Mouse (Mus musculus): ENCODE results near the gene Rab8b.

Rab8b gene

DNA sequence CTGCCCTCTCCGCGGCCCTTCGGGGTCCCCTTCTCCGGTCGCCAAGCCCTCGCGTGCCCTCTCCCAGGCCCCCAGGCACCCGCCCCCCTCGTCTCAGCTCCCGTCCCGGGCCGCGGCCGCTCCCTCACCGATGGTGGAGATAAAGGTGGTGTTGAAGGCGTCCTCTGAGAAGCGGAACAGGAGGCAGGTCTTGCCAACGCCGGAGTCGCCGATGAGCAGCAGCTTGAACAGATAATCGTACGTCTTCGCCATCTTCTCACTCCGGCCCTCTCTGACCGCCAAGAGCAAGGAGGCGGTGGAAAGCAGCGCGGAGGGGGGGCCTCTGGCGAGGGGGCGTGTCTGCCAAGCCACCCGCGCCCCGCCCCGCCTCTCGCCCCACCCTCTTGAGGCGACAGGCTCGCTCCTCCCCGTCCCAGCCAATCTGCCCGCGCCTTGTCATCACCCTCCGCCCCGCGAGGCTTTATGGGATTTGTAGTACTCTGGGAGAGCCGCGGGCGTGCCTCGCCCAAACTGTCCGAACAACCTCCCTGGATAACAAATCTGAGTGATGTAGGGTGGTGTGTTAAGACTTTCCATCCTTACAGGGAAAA, at the start of gene Rab8b:
Gene Rab8b, minus strand, starts transcription at position 306 of the 590 bp plus-strand sequence.
- DNase-seq (ENCODE audit: low spot score): peak; percentile 98

DNA sequence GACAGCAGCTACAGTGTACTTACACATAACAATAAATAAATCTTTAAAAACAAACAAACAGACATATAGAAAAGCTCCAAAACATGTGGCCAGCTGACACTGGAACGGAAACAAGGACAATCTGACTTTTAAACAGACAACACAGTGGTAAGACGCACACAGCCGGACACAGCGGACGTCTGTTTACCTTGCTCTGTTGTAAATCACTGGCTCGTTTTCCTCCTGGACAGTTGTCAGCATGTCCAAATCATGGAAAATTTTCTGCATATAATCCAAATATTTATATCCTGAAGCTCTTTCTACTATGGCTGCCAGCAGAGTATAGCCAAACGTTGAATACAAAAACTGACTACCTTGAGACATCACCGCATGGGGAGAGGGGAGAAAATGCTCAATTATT, 48.0 kb upstream of the Rab8b start:
- DNase-seq (ENCODE audit: low spot score): no peak

DNA sequence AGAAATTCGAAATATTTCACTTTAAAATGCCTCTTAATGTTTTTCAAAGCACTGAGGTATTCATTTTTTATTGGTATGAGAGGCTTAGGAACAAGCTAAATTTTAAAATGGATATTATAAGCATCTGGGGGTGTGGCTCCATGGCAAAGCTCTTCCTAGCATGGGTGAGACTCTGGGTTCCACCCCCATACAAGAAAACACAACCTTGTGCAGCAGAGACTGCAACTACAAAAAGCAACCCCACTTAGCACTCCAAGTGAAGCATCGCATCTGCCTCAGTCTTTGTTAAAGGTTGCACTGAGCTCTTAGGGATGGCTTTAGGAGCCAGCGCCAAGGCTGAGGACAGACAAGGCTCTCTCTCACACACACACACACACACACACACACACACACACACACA, 42.0 kb upstream of the Rab8b start:
- DNase-seq (ENCODE audit: low spot score): no peak

DNA sequence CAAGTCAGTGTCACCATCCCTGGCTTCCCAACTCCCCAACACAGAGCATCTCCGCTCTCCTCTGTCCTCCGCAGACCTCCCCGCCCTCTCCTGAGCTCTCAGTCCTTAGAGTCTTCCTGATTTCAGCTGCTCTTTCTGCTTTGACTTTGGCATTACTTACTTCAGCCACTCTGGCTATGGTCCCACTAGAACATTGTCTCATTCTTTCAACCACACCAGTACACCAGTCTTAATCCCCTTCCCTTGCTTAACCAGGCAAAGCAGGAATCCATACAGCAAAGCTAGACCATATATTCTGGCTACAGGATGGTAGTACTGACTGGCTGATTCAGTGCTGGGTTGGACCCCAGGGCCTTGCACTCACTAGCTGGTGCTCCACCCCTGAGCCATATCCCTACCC, 38.0 kb upstream of the Rab8b start:
- no peak for DNase-seq (ENCODE audit: low spot score)

DNA sequence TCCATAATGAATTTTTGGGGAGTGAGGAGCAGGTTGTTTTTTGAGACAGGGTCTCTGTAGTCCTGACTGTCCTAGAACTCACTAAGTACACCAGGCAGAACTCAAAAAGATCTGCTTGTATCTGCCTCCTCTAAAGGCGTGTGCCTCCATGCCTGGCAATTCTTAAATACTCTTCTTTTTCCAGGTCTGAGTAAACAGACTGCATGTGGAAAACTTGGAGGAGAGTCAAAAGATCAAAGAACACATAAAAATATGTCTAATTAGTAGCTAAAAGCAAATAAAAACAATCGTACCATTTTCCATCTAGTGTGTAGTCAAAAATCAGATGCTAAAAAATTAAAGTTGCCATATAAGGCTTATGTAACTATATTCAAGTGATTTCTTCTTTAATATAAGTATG, 33.4 kb upstream of the Rab8b start:
- no peak for DNase-seq (ENCODE audit: low spot score)

DNA sequence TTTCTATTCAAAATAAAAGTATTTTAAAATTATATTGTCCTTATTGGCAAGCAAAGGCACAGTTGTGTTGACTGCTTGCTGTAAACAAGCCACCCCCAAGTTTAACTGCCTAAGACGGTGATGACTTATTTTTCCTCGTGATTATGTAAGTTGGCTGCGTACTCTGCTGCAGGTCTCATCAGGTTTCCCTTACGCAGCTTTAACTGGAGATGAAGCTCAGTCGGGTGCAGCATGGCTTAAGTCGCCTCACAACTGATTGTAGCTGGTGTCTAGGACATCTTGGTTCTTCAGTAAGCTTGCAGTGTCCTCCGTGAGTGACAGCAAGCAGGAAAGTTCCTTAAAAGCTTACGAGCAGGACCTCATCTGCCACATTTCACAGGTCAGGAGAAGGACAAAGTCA, 32.8 kb upstream of the Rab8b start:
- DNase-seq (ENCODE audit: low spot score): no peak

DNA sequence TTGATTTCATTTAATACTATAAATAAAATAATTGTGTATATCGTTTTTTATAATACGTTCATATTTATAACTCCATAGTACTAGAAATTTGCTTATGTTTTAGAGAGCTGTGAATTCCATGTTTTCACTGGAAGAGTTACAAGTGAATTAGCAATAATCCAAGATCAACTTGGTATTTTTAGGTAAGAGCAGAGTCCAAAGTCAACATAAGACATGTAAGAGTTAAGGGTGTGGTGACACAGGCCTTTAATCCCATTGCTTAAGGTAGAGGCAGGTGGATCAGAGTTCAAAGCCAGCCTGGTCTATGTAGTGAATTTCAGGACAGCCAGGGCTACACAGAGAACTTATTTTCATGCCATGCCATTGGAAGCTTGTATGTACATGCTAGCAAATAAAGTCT, 29.0 kb upstream of the Rab8b start:
- no peak for DNase-seq (ENCODE audit: low spot score)

DNA sequence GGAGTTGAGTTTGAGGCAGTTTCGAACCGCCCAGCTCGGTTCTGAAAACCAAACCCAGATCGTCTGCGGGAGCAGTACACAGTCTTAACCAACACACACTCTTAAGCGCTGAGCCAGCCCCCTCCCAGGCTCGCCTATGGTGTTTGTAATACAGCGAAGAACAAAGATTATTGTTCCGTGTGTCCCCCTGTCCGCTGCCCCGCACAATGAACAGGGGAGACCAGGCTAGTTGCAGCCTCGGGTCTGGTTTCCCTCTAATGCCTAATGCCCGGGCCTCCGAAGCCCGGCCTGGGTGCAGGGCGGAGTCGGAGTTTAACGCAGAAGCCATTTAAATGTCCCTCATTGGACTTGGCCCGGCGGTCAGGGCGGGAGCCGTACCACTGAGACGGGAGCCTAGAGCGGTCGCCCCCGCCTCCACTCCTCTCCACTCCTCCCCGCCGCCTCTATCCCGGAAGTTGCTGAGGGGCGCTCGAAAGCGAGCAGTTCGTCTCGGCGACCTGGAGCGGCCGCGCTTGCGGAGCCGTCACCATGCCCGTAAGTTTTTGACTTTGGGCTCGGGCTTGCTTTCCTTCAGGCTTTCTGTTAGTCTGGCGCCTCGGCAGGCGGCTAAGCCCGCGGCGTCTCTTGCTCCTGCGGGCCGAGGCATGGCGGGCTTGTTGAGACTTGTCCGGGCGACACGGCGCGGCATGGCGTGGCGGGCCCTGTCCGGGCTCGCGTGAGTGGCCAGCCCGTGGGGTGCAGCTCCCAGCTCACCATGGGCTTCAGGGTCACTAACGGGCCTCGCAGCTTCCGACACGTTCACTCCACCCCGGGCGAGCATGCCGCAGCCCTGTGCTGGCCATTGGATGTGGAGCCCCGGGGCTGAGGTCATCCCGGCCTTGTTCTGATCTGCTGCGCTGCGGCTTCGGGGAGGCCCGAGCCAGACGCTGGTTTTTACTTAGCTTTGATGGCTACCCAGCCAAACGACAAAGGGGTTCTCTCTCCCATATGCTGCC, 26.5 kb upstream of the Rab8b start, which contains the start of gene Rps27l:
Gene Rps27l, plus strand, starts transcription at position 440 of the 995 bp plus-strand sequence.
- DNase-seq (ENCODE audit: low spot score): peak; percentile 96

DNA sequence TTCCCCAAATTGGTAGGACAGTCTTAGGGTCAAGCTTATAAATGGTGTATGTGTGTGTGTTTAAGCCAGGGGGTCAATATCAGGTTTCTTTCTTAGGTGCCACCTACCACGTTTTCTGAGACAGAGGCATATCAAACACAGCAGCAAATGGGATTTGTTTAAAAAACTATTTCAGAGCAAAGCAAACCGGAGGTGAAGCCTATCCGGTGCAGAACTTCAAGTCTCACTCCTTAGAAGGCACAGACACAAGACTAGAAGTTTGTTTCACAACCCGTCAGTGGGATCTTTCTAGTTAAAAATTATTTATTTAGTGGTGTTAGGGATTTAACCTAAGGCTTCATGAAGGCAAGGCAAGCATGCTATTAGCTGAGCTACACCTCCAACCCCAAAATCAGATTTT, 25.7 kb upstream of the Rab8b start:
- DNase-seq (ENCODE audit: low spot score): no peak

DNA sequence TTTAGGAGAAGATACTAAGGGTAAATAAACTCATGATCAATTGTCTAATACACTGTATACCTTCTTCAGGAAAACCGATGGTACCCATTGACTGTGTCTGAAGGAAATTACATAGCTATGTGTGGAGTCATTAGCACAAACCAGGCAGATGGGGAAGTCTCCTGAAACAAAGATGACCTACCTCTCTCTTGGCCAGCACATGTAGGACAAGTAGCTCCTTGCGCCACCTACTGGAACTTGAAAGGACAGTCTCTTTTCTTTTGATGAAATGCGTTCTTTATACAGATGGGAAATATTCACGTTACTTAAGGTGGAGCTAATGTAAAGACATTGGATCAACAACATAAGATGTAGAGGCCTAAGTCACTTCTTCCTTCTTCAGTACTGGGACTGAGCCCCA, 19.3 kb upstream of the Rab8b start:
- DNase-seq (ENCODE audit: low spot score): peak; percentile 90

DNA sequence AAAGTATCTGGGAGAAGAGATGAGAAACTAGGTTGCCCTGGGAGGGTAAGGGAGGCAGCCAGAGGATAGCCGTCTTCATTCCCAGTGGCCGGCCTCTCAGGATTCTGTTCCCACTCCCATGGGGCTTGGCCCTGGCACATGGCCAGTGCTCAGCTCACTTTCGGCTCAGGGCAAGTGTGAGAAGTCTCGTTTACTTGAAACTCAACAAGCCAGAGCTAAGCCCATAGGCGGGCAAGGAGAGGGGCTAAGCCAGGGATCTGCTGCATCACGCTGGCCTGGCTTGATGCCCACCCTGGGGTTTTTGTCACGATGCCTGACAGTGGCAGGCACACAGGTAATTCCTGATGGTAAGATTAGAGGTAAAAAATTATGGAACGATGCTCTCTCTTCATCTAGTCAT, 18.0 kb upstream of the Rab8b start:
- no peak for DNase-seq (ENCODE audit: low spot score)

DNA sequence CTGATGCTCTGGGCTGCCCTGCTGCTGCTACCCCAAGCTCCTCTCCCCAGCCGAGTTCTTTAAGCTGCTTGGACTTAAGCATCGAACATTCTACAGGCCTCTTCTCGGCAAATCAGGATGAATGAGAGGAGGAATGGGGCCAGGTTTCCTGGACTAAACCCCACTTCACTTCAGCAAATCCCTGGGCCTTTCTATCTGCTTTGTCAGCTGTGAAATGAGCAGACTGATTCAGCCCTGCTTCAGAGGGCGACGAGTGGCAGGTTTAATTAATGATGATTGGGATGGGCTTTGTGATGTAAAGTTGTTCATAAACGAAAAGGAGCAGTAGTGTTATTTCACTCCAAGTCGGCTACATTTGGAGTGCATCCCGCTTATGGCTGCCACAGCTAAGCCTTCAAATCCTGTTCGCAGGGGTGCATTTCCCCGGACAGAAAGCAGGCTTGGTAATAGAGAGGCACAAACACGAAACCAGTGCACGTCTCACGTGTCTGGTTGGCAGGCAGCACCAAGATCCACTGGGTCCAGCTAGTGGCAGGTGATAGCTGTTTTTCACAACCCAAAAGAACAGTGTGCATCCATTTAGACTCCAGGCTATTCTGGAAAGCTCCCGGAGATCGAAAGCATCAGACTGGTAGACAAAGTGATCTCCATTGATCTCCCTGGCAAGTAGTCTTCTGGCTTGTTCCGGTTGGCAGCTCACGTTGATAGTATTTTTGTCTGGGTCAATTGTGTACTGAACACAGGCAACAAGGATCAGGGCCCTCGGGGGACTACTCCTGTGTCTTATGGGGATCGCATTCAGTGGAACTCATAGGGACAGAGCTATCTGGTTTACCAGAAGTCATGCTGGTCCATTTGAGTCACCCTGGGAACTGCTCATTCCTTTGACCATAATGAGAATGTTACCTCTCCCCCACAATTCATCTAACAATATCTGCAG, 14.7 kb upstream of the Rab8b start:
- peak; percentile 34 for DNase-seq (ENCODE audit: low spot score)

DNA sequence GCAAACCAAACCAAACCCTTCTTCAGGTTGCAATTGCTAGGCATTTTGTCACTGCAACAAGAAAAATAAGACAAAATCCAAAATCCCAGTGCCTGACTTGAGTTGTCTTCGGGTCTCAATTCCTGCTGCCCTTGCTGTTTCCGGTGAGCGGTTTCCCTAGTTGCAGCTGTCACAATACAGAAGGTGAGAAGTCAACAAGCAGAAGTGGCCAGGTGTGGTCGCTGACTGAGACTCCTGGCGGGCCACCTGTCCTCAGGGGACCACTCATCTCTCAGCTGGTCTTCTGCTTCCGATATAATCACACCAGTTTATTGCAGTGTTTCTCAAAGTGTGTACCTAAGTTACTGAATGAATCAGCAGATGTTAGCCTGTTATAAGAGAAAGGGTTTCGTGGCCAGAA, 10.9 kb upstream of the Rab8b start:
- DNase-seq (ENCODE audit: low spot score): no peak

DNA sequence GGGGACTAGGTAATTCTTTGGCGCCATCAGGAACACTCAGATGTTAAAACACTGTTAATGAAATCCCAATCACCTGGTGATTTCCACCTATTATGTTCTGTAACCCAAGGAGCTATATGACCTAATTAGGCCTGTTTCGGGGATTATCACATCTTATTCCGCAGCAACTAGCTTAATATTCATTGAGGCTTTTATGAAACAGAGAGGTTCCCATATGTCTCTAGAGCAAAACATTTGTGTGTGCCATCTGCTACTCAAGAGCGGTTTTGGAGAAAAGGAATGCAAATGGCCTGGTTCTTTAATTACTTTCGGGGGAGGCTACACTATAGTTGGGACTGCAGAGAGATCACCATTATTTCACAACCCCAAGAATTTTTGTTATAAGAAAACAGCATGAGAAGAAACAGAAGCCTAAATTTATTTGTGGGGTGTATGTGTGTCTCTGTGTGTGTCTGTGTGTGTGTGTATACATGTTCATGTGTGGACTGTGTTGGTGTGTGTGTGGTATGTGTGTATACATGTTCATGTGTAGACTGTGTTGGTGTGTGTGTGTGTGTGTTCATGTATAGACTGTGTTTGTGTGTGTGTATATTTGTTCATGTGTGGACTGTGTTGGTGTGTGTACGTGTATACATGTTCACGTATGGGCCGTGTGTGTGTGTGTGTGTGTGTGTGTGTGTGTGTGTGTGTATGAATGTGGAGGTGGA, 8.4 kb upstream of the Rab8b start:
- DNase-seq (ENCODE audit: low spot score): no peak

DNA sequence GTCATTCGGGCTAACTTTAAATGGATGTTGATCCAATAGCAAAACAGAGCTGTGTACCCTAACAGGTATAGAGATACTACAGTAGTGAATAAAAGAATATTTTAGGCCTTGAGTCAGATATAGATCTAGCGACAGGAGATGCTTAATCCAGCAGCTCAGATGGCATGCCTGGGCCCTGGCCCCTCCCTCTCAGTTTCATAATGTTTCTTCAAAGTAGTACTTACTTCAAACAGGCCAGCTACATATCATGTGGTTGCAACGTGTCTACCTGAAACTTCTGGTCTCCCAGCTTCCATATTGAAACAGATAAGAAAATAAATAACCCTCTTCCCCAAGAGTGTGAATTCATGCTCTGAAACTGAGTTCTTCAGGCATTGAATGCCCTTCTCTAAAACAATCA, 6.4 kb upstream of the Rab8b start:
- DNase-seq (ENCODE audit: low spot score): no peak

DNA sequence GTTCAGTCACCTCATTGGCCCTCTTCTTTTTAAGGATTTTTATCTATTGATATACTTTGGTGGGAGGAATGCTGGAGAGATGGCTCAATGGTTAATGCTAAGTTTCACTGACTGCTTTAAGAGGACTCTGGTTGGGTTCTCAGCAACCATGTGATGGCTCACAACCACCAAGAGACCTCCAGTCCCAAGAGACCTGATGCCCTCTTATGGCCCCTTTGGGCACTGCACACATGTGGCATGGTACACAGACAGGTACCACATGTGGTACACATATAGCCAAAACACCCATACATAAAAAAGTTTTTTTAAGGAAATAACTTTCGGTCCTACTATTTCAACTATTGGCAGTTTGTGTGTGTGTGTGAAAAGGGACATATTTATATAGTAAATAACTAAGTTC, 2.6 kb upstream of the Rab8b start:
- no peak for DNase-seq (ENCODE audit: low spot score)

DNA sequence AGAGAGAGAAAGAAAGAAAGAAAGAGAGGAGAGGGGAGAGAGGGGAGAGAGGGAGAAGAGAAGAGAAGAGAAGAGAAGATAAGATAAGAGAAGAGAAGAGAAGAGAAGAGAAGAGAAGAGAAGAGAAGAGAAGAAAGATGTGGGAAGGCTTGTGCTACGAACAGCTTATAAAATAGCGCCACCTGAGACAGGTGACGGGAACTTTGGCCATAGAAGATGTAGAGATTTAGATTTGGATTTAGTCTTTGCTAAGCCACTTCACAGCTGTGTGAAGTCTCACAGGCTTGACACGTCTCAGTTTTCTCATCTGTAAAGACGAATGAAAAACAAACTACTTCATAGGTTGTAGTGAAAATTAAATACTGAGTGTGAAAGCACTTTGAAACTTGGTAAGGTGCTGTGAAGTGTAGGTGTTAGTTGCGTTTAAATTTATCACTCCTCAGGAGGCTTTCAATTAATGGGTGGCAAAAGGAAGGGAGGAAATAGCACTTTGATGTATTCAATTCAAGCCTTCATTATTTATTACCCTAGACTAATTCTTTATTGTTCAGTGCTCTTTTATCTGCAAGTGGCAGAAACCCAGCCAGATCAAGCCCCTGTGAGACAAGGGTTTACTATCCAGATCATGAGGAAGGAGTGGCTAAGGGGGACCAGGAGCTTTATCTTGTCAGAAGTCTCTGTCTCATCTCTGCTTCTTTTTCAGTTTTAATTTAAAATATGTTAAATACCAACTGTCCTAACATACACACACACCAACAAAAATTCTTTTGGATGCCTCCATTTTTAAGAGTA, 1.2 kb upstream of the Rab8b start:
- DNase-seq (ENCODE audit: low spot score): peak; percentile 29

DNA sequence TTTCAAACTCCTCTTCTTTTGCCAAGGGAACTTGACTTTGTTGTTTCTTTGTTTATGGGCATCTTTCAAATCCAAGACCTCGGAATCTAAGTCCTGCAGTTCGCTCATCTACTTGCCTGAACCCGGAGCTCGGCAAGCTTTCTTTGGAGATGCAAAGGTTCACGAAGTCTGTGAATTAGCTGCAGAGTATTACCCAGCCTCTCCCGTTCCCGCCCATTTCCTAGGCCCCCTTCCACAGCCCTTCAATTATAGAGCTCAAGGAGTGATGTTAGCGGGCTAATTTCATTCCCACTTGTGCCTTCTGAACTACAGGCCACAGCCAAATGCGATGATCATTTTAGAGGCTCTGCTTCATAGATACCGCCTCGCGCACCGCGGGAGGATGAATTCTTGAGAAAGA, 494 bp upstream of the Rab8b start:
- peak; percentile 35 for DNase-seq (ENCODE audit: low spot score)

DNA sequence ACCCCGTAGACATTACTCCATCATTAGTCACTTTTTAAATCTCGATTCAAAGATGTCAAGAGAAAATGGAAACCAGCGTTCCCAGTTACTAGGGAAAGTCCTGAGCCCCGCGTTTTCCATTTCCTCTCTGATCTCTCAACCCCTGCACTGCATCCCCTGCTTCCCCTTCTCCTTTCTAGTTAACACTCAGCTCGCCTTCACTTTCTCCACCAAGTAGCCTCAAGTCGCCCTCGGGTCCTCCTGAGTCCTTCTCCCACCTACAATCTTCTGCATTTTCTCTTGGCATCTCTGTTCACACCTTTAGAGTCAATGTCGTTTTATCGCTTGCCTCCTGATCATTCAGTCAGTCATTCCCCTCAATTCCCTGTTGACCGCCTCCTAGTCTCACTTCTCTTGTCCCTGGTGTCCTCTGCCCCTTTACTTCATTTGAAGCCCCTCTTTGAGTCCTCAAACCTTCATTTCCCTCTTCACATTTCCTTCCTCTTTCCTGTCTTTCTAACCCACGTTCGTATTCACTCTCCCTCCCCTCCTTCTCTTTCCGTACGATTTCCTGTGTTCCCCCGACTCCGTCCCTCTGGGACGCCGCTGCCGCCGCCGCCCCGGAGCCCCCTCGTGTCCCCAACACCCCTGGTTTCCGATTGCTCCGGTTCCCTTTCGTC, 686 bp downstream of the Rab8b start:
- DNase-seq (ENCODE audit: low spot score): peak; percentile 39

DNA sequence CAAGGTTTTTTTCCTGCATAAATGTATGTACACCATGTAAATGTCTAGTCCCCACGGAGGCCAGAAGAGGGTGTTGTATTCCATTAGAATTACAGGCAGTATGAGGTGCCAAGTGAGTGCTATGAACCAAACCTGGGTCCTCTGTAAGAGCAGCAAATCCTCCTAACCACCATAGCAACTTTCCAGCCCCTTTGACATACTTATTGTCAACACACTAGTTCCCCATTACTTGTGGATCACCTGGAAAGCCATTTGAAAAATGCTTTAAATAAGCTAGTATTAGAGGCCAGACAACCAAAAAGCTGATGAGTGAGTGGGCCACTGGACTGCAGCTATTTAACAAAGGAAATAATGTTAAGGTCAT, 1.6 kb downstream of the Rab8b start:
- no peak for DNase-seq (ENCODE audit: low spot score)
